Mouse (Mus musculus) megakaryocyte, embryonic 14.5 days (primary cell): ENCODE measurements around the gene Lamp1. TPM values are rescaled to one million over a fixed set of nuclear protein-coding genes. Genes with fewer than 3 reads are reported as not detected.

Source experiments
- H3K27me3 ChIP-seq: replicated peaks from 2 replicates; pipeline ENCODE3; 2012; ENCODE audit warnings: inconsistent platforms
- H3K36me3 ChIP-seq: replicated peaks from 2 replicates; pipeline ENCODE3; 2012; ENCODE audit warnings: low read length, inconsistent platforms, mixed read lengths
- H3K4me1 ChIP-seq: 2 replicates; pipeline ENCODE4 v1.6.1; 2012; ENCODE audit warnings: inconsistent platforms
- H3K4me3 ChIP-seq: replicated peaks from 2 replicates; pipeline ENCODE3; 2012; ENCODE audit warnings: moderate library complexity, mild to moderate bottlenecking, inconsistent platforms
- H3K9me3 ChIP-seq: 2 replicates; pipeline ENCODE4 v1.6.1; 2012; ENCODE audit warnings: inconsistent platforms
- FLI1 ChIP-seq: IDR thresholded peaks from 2 replicates; pipeline ENCODE4 v1.6.1; 2012; ENCODE audit warnings: low read length, inconsistent platforms, mixed read lengths
- GATA1 ChIP-seq: IDR thresholded peaks from 3 replicates; pipeline ENCODE4 v1.6.1; 2012; ENCODE audit warnings: mixed read lengths, low read length, inconsistent platforms, borderline replicate concordance
- polyA plus RNA-seq: library from polyadenylated mRNA; stranded (reverse); fragments of >175 nt; gene quantifications from 2 replicates; pipeline ENCODE4 v1.2.3, GENCODE M21; 2012; ENCODE audit warnings: low replicate concordance; ENCODE audit not compliant: insufficient read depth

The Lamp1 gene
- polyA plus RNA-seq, 1 experiment = 359 TPM

DNA sequence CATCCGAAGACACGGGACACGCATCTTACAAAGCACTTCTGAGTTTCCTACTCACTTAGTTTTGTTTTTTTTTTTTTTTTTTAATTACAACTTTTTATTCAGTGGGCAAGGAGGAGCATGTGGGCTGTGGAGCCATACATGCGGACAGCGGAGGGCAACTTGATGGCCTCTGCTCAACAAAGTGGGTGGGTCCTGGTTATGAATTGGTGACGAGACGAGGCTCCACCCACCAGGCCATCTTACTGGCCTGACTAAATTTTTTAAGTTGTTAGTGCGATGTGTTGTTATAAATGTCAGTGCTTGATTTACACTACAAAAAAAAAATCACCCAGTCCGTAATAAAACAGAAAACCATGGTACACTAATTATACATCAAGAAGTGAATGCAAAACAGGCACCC, 21.4 kb downstream of the Lamp1 start:
- no peak for TF ChIP-seq FLI1
- TF ChIP-seq GATA1 = no peak
- peaks cover 91% of the 10 kb centered on the region for H3K36me3 ChIP-seq

DNA sequence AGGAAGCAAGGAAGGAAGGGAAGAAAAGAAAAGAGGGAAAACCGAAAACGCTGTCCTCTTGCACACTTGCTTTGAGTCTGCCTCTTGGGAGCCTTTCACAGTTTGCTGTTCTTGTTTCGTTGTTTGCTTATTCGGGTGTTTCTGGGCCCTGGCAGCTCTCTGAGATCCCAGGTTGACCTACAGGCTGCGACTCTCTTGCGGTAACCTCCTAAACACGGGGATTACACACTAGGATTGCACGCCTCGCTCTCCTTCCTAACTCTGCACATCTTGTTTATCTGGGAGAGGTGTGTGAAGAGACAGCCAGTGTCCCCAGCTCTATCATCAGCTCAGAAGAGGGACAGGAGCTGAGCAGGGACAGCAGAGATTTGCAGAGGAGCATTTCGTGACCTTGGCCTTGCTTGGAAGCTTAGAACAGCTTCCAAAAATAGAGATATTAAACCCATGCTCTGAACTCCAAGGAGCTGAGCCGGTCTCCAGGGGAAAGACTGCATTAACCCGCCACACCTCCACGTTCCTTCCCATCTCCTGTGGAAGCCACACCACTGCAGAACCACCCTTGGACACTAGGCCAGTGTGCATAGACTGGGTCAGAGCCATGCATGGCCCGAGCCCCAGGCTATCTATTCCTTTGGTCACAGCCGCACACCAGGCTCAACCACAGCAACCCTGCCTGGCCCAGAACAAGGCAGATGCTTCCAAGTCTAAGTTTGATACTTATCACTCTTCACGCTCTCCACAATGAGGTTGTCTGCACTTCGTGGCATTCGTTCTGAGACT, 22.1 kb downstream of the Lamp1 start:
- Histone ChIP-seq H3K4me3 (no peak overlapping the region), H3K9me3 (no peaks in the 10 kb centered on the region), H3K4me1 (peaks cover 25% of the 10 kb centered on the region), H3K27me3 (peaks cover 9% of the 10 kb centered on the region), H3K36me3 (peaks cover 91% of the 10 kb centered on the region)
- TF ChIP-seq GATA1 (no peak), FLI1 (no peak)

More for the DNA sequence above, 21.4 kb downstream of the Lamp1 start:
- H3K9me3 ChIP-seq = no peaks in the 10 kb centered on the region
- no peak overlapping the region for H3K4me3 ChIP-seq
- H3K4me1 ChIP-seq = peaks cover 18% of the 10 kb centered on the region; the same call in 1 of the 2 replicates
- peaks cover 9% of the 10 kb centered on the region for H3K27me3 ChIP-seq

GRCm38 (mm10) chr8:13181691-13181976, 22.7 kb downstream of the Lamp1 start:
- H3K27me3 ChIP-seq = peaks cover 9% of the 10 kb centered on the region
- peaks cover 91% of the 10 kb centered on the region for H3K36me3 ChIP-seq
- no peaks in the 10 kb centered on the region for H3K9me3 ChIP-seq
- no peak overlapping the region for H3K4me3 ChIP-seq
- TF ChIP-seq FLI1 (no peak), GATA1 (no peak)
- peaks cover 29% of the 10 kb centered on the region for H3K4me1 ChIP-seq

GRCm38 (mm10) chr8:13186819-13187218, 27.9 kb downstream of the Lamp1 start:
- H3K27me3 ChIP-seq = peaks cover 34% of the 10 kb centered on the region

DNA sequence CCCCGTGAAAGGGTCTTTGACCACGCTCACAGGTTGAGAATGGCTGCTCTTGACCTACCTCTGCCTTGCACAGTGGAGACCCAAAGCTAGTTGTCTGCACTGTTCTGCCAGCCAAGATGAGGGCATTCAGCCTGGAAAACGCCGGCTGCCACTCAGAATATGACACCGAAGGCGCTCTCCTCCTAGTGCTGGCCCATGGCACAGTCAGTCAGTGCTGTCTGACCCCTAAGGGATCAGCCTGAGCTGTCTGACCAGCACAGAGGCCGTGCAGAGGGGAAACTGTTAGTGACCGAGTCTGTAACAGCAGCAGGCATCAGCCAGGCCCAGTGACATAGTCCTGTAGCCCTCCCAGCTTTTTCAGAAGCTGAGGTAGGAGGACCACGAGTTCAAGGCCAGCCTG, 28.3 kb downstream of the Lamp1 start:
- Histone ChIP-seq H3K27me3 (peaks cover 34% of the 10 kb centered on the region), H3K36me3 (peaks cover 93% of the 10 kb centered on the region), H3K4me3 (no peak overlapping the region), H3K9me3 (no peaks in the 10 kb centered on the region), H3K4me1 (peaks cover 21% of the 10 kb centered on the region)
- TF ChIP-seq GATA1 (no peak), FLI1 (no peak)

More at GRCm38 (mm10) chr8:13186819-13187218, 27.9 kb downstream of the Lamp1 start:
- TF ChIP-seq FLI1 = no peak
- no peak for TF ChIP-seq GATA1
- peaks cover 92% of the 10 kb centered on the region for H3K36me3 ChIP-seq
- peaks cover 21% of the 10 kb centered on the region for H3K4me1 ChIP-seq
- no peak overlapping the region for H3K4me3 ChIP-seq
- H3K9me3 ChIP-seq = no peaks in the 10 kb centered on the region

GRCm38 (mm10) chr8:13187638-13188037, 28.7 kb downstream of the Lamp1 start:
- H3K27me3 ChIP-seq = peaks cover 34% of the 10 kb centered on the region

GRCm38 (mm10) chr8:13188052-13188555, 29.1 kb downstream of the Lamp1 start:
- Histone ChIP-seq H3K27me3 (peaks cover 34% of the 10 kb centered on the region), H3K9me3 (no peaks in the 10 kb centered on the region), H3K4me1 (peaks cover 21% of the 10 kb centered on the region), H3K36me3 (peaks cover 93% of the 10 kb centered on the region), H3K4me3 (no peak overlapping the region)
- no peak for TF ChIP-seq FLI1

More at GRCm38 (mm10) chr8:13187638-13188037, 28.7 kb downstream of the Lamp1 start:
- TF ChIP-seq FLI1 (no peak), GATA1 (no peak)
- Histone ChIP-seq H3K4me3 (no peak overlapping the region), H3K4me1 (peaks cover 21% of the 10 kb centered on the region), H3K36me3 (peaks cover 93% of the 10 kb centered on the region), H3K9me3 (no peaks in the 10 kb centered on the region)

GRCm38 (mm10) chr8:13188857-13189256, 29.9 kb downstream of the Lamp1 start:
- TF ChIP-seq FLI1 (no peak), GATA1 (no peak)
- Histone ChIP-seq H3K27me3 (peaks cover 34% of the 10 kb centered on the region), H3K36me3 (peaks cover 90% of the 10 kb centered on the region), H3K9me3 (no peaks in the 10 kb centered on the region), H3K4me3 (no peak overlapping the region), H3K4me1 (peaks cover 21% of the 10 kb centered on the region)

GRCm38 (mm10) chr8:13190235-13190634, 31.3 kb downstream of the Lamp1 start:
- Histone ChIP-seq H3K9me3 (no peaks in the 10 kb centered on the region), H3K36me3 (peaks cover 82% of the 10 kb centered on the region), H3K4me1 (peaks cover 27% of the 10 kb centered on the region), H3K27me3 (peaks cover 30% of the 10 kb centered on the region), H3K4me3 (no peak overlapping the region)
- TF ChIP-seq GATA1 (no peak), FLI1 (no peak)

GRCm38 (mm10) chr8:13194818-13195217, 35.9 kb downstream of the Lamp1 start:
- peaks cover 48% of the 10 kb centered on the region for H3K4me1 ChIP-seq
- peaks cover 62% of the 10 kb centered on the region for H3K36me3 ChIP-seq
- peaks cover 35% of the 10 kb centered on the region for H3K27me3 ChIP-seq
- TF ChIP-seq FLI1 (no peak), GATA1 (no peak)
- no peaks in the 10 kb centered on the region for H3K9me3 ChIP-seq
- H3K4me3 ChIP-seq = no peak overlapping the region

GRCm38 (mm10) chr8:13197493-13197892, 38.5 kb downstream of the Lamp1 start:
- peaks cover 33% of the 10 kb centered on the region for H3K27me3 ChIP-seq
- H3K4me1 ChIP-seq = peaks cover 60% of the 10 kb centered on the region

More at GRCm38 (mm10) chr8:13197493-13197892, 38.5 kb downstream of the Lamp1 start:
- H3K9me3 ChIP-seq = no peaks in the 10 kb centered on the region
- H3K36me3 ChIP-seq = peaks cover 39% of the 10 kb centered on the region
- no peak for TF ChIP-seq FLI1
- TF ChIP-seq GATA1 = no peak
- H3K4me3 ChIP-seq = no peak overlapping the region
